ENCODE assay signal across 14 mouse cellular contexts in genomic region chr2:93280117-93280620, GRCm38 (mm10). TPM values are rescaled to one million over a fixed set of nuclear protein-coding genes. Genes with fewer than 3 reads are reported as not detected.
DNase-seq lines count a peak whose midpoint lies in the region; ATAC-seq and TF ChIP-seq lines count a peak whose summit lies in the region.
"Had no signal": no experiment of that assay in that cellular context is flagged by ENCODE, and none has a peak within 500 bp of the region (broad histone marks: within the 10 kb centered on the region; RNA-seq: fewer than 3 reads in every experiment).

No protein-coding gene starts in this region.

- no peak for DNase-seq in midbrain, embryonic 10.5 days (ENCODE audit: low spot score)
- DNase-seq in midbrain, postnatal 0 days (ENCODE audit: low spot score), result no peak
- DNase-seq in limb, embryonic 10.5 days (ENCODE audit: low spot score), result no peak
- no peak for DNase-seq in spleen, postnatal 10 days (ENCODE audit: low spot score in 2 of 2)
- DNase-seq in urinary bladder, postnatal 25 days (ENCODE audit: low spot score), result no peak
- no peak for DNase-seq in liver, embryonic 11.5 days (ENCODE audit: low spot score)
- DNase-seq: cerebellum, adult 11-12 months; lung, postnatal 10 days; thymus, postnatal 36 days had no signal

- H3K27ac ChIP-seq in midbrain, embryonic 10.5 days (replicated peaks), result peak overlapping the region; percentile 91
- no peak overlapping the region for H3K27ac ChIP-seq in midbrain, postnatal 0 days (ENCODE audit: low read depth, low read length)
- peak overlapping the region; percentile 82 for H3K27ac ChIP-seq in forebrain, embryonic 13.5 days
- peak overlapping the region; percentile 66 for H3K27ac ChIP-seq in limb, embryonic 10.5 days
- H3K27ac ChIP-seq in neural tube, embryonic 14.5 days (ENCODE audit: low read depth, low read length), result peak overlapping the region; percentile 66
- no peak overlapping the region for H3K27ac ChIP-seq in liver, embryonic 11.5 days (ENCODE audit: low read depth, low read length)
- H3K27ac ChIP-seq: liver, embryonic 14.5 days had no signal

- H3K4me1 ChIP-seq in midbrain, embryonic 10.5 days, result peaks cover 92% of the 10 kb centered on the region
- H3K4me1 ChIP-seq in midbrain, postnatal 0 days (ENCODE audit: insufficient read depth, low read length), result peaks cover 14% of the 10 kb centered on the region; the same call in 1 of the 2 replicates
- peaks cover 81% of the 10 kb centered on the region for H3K4me1 ChIP-seq in forebrain, embryonic 13.5 days
- peaks cover 72% of the 10 kb centered on the region for H3K4me1 ChIP-seq in limb, embryonic 10.5 days
- H3K4me1 ChIP-seq in neural tube, embryonic 14.5 days (ENCODE audit: control insufficient read depth, insufficient read depth, low read length), result peaks cover 53% of the 10 kb centered on the region
- peaks cover 23% of the 10 kb centered on the region for H3K4me1 ChIP-seq in liver, embryonic 11.5 days (replicated peaks; ENCODE audit: control insufficient read depth, insufficient read depth, low read length)

- no peak overlapping the region for H3K4me2 ChIP-seq in midbrain, postnatal 0 days (ENCODE audit: low read depth, low read length, poor library complexity, severe bottlenecking)
- no peak overlapping the region for H3K4me2 ChIP-seq in forebrain, embryonic 13.5 days
- H3K4me2 ChIP-seq in neural tube, embryonic 14.5 days (ENCODE audit: low read depth, low read length), result no peak overlapping the region
- H3K4me2 ChIP-seq in liver, embryonic 11.5 days, result no peak overlapping the region
- H3K4me2 ChIP-seq: stomach, embryonic 15.5 days had no signal

- H3K4me3 ChIP-seq in midbrain, embryonic 10.5 days, result no peak overlapping the region
- no peak overlapping the region for H3K4me3 ChIP-seq in midbrain, postnatal 0 days (ENCODE audit: low read depth, low read length)
- no peak overlapping the region for H3K4me3 ChIP-seq in forebrain, embryonic 13.5 days
- H3K4me3 ChIP-seq in limb, embryonic 10.5 days, result no peak overlapping the region
- H3K4me3 ChIP-seq in neural tube, embryonic 14.5 days (ENCODE audit: low read depth, low read length), result no peak overlapping the region
- no peak overlapping the region for H3K4me3 ChIP-seq in liver, embryonic 11.5 days (ENCODE audit: low read depth, low read length)
- H3K4me3 ChIP-seq: erythroblast, embryonic 14.5 days; stomach, embryonic 15.5 days had no signal

- no peaks in the 10 kb centered on the region for H3K27me3 ChIP-seq in midbrain, embryonic 10.5 days (ENCODE audit: low read depth, poor library complexity, severe bottlenecking)
- H3K27me3 ChIP-seq in midbrain, postnatal 0 days (ENCODE audit: insufficient read depth, low read length), result no peaks in the 10 kb centered on the region
- no peaks in the 10 kb centered on the region for H3K27me3 ChIP-seq in forebrain, embryonic 13.5 days
- no peaks in the 10 kb centered on the region for H3K27me3 ChIP-seq in limb, embryonic 10.5 days (ENCODE audit: low read depth, poor library complexity, severe bottlenecking)
- no peaks in the 10 kb centered on the region for H3K27me3 ChIP-seq in neural tube, embryonic 14.5 days (ENCODE audit: control insufficient read depth, insufficient read depth, low read length)
- H3K27me3 ChIP-seq in liver, embryonic 11.5 days (replicated peaks; ENCODE audit: control insufficient read depth, insufficient read depth, low read length), result no peaks in the 10 kb centered on the region
- H3K27me3 ChIP-seq: stomach, embryonic 15.5 days had no signal

- H3K9me3 ChIP-seq in midbrain, embryonic 10.5 days (replicated peaks), result no peaks in the 10 kb centered on the region
- H3K9me3 ChIP-seq in midbrain, postnatal 0 days (ENCODE audit: low read length), result no peaks in the 10 kb centered on the region
- no peaks in the 10 kb centered on the region; the same call in 1 of the 2 replicates for H3K9me3 ChIP-seq in forebrain, embryonic 13.5 days (replicated peaks)
- no peaks in the 10 kb centered on the region for H3K9me3 ChIP-seq in limb, embryonic 10.5 days (replicated peaks)
- H3K9me3 ChIP-seq in neural tube, embryonic 14.5 days (ENCODE audit: control insufficient read depth, low read length), result no peaks in the 10 kb centered on the region
- no peaks in the 10 kb centered on the region for H3K9me3 ChIP-seq in liver, embryonic 11.5 days (ENCODE audit: control insufficient read depth, low read length)
- H3K9me3 ChIP-seq: stomach, embryonic 15.5 days had no signal

- H3K36me3 ChIP-seq in midbrain, embryonic 10.5 days, result peaks cover 12% of the 10 kb centered on the region
- no peaks in the 10 kb centered on the region for H3K36me3 ChIP-seq in midbrain, postnatal 0 days (ENCODE audit: insufficient read depth, low read length)
- no peaks in the 10 kb centered on the region for H3K36me3 ChIP-seq in forebrain, embryonic 13.5 days (ENCODE audit: poor library complexity, severe bottlenecking)
- no peaks in the 10 kb centered on the region for H3K36me3 ChIP-seq in limb, embryonic 10.5 days
- no peaks in the 10 kb centered on the region for H3K36me3 ChIP-seq in neural tube, embryonic 14.5 days (ENCODE audit: control insufficient read depth, insufficient read depth, low read length)
- no peaks in the 10 kb centered on the region for H3K36me3 ChIP-seq in liver, embryonic 11.5 days (ENCODE audit: control insufficient read depth, insufficient read depth, low read length)
- H3K36me3 ChIP-seq: stomach, embryonic 15.5 days had no signal

- no peak for ATAC-seq in midbrain, postnatal 0 days (ENCODE audit: low FRiP score)
- peak; percentile 52 for ATAC-seq in forebrain, embryonic 13.5 days
- ATAC-seq in neural tube, embryonic 14.5 days (ENCODE audit: low read depth), result no peak
- no peak for ATAC-seq in liver, embryonic 11.5 days (replicated peaks; ENCODE audit: low FRiP score)

- H3K9ac ChIP-seq in midbrain, postnatal 0 days (replicated peaks; ENCODE audit: low read length, poor library complexity, severe bottlenecking), result no peak overlapping the region
- 0 out of 2 replicates have a peak overlapping the region, but pooled peaks have one; percentile 1 for H3K9ac ChIP-seq in forebrain, embryonic 13.5 days
- no peak overlapping the region for H3K9ac ChIP-seq in neural tube, embryonic 14.5 days (replicated peaks; ENCODE audit: low read depth, low read length)
- no peak overlapping the region for H3K9ac ChIP-seq in liver, embryonic 11.5 days (ENCODE audit: low read depth, low read length)
- H3K9ac ChIP-seq: liver, embryonic 14.5 days; stomach, embryonic 15.5 days had no signal

- WGBS in midbrain, embryonic 10.5 days, result 64% methylated on average over 2 of the region's 2 CpGs
- WGBS in midbrain, postnatal 0 days, result 47% methylated on average over 2 of the region's 2 CpGs
- 31% methylated on average over 2 of the region's 2 CpGs for WGBS in forebrain, embryonic 13.5 days
- WGBS in limb, embryonic 10.5 days, result 82% methylated on average over 2 of the region's 2 CpGs
- WGBS in neural tube, embryonic 14.5 days, result 25% methylated on average over 2 of the region's 2 CpGs
- WGBS in liver, embryonic 11.5 days, result 83% methylated on average over 2 of the region's 2 CpGs

- TF ChIP-seq CTCF in midbrain, postnatal 0 days (IDR thresholded peaks at IDR 0.05), result no peak

RNA-seq across cellular contexts. Expression of gene Tspan18, which starts 54.1 kb away (rescaled TPM):
- polyA plus RNA-seq in midbrain, embryonic 10.5 days (2016; fragmentation: Nextera tagmentation; extraction: Ambion mirVana), result 45.0 and 48.4 TPM in 2 replicates
- total RNA-seq in midbrain, postnatal 0 days (2014; rRNA removed), result 19.8 and 21.5 TPM in 2 replicates
- polyA plus RNA-seq in midbrain, postnatal 0 days (2015; fragmentation: Nextera tagmentation; extraction: Ambion mirVana), result 13.2 and 16.5 TPM in 2 replicates
- polyA plus RNA-seq in forebrain, embryonic 13.5 days (2015; fragmentation: Nextera tagmentation; extraction: Ambion mirVana), result 22.2 and 26.5 TPM in 2 replicates
- polyA plus RNA-seq in limb, embryonic 10.5 days (2016; fragmentation: Nextera tagmentation; extraction: Ambion mirVana), result 9.9 and 13.4 TPM in 2 replicates
- 30.2 and 34.7 TPM in 2 replicates for polyA plus RNA-seq in neural tube, embryonic 14.5 days (2014; fragmentation: Nextera tagmentation; extraction: Ambion mirVana)
- polyA plus RNA-seq in liver, embryonic 11.5 days (2014; fragmentation: Nextera tagmentation; extraction: Ambion mirVana), result 19.4 and 19.5 TPM in 2 replicates

Comparison
In these comparisons a context has a peak if more than half of its experiments do, and no peak if none do; other contexts are left out.
1. H3K27ac ChIP-seq: peak in midbrain, embryonic 10.5 days (single experiment), forebrain, embryonic 13.5 days (single experiment), limb, embryonic 10.5 days (single experiment) and neural tube, embryonic 14.5 days (single experiment); none in midbrain, postnatal 0 days (single experiment) and liver, embryonic 11.5 days (single experiment).